Mouse (Mus musculus): Measurements from ENCODE around the gene Rbfox1.

DNA sequence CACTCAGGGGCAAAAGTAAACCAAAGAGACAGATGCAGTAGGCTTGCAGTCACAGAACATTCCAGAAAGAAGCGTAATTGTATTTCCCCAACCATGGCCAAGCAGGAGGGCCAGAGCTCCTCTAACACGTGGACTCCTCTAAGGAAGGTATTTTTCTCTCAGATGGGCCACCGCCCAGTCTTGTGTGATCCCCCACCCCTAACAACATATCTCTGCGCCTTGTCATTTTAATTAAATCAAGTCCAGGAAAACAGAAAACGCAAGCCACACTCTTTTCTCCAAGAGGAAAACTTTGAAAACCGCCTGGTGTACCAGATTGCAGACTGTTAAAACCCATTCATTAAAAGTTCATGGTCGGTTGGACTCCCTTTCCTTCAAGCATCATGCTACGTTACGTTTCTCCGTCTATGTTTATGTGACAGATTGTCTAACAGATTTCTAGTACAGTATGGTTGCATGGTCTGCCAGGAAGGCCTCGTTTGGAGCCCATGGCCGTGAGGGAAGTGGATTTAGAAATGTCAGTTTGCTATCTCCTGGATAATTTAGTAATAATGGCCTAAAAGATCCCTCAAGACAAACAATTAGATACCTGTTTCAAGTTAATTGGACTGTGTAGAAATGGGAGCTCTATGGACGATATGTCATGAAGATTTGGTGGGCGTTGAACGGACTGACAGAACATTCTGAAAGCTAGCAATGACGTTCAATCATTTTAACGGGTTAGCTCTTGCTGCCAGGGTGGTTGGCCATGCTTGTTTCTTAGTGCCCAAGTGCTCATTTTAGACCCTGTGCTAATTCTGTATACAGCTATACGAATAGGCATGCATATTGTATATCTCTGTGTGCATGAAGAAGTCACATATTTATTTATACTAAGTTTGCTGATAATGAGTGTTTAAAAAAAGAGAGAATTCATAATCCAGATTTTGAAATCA is 425.9 kb downstream of the Rbfox1 start:
- TF ChIP-seq CTCF (IDR thresholded peaks at IDR 0.05; ENCODE audit: low read depth, low read length), result no peak
- no peak for TF ChIP-seq POLR2A (IDR thresholded peaks at IDR 0.05; ENCODE audit: insufficient read depth, low read length)
